Mouse (Mus musculus) embryo, embryonic 9.5 days (tissue): ENCODE measurements around the gene Mpst.
A peak's percentile ranks its signal among the peaks of the same experiment; 100 is the strongest.

Source experiments
- DNase-seq: peaks from one replicate; pipeline ENCODE4 v3.0.0-alpha.2; 2017; ENCODE audit errors: extremely low spot score

The Mpst gene

DNA sequence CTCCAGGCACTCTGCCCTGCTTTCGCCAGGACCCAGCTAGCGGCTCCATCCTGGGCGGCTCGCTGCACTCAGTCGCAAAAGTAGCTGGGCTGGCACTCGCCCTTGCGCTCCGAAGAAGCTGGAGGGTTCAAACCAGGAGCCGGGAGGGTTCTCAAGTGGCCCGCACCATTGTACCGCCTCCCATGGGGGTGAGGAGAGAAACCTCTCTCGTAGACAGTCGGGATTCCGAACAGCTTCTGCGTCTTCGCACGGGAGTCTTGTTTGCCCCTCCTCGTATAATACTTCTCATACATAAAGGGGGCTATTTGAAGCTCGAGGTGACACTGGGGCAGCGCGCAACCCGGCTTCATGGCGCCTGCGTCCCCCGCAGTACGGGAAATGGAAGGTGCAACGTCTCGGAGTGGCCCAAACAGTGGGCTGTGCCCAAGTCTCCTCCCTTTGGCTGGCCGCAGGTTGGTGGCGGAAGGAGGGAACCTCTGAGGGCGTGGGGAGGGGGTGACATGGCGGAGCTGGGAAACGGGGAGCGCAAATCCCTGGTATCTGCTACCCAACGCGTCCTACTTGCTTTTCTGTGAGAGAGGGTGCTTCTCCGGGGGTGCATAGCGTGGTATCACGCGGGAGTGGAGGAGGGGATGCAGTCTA is at the start of gene Mpst:
TSS of gene Mpst (plus strand) at position 124 of the 642 bp plus-strand sequence.
- DNase-seq = peak; percentile 92

DNA sequence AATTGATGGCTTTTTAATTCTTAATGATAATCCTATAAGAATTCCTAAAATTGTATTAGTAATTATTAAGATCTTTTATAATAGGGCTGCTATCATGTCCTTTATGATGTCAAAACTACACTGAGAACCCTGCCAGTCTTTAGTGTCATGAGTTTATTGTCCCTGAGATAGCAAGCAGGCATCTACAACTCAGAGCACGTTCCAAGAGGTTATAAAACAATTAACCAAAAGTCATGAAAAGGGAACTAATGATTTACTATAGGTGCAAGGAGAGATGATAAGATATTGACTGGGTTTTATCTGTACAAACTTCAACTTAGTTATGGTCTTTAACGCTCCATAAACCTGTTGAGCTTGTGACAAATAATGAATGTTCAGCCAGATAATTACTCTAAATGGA is 40.3 kb upstream of the Mpst start:
- no peak for DNase-seq

DNA sequence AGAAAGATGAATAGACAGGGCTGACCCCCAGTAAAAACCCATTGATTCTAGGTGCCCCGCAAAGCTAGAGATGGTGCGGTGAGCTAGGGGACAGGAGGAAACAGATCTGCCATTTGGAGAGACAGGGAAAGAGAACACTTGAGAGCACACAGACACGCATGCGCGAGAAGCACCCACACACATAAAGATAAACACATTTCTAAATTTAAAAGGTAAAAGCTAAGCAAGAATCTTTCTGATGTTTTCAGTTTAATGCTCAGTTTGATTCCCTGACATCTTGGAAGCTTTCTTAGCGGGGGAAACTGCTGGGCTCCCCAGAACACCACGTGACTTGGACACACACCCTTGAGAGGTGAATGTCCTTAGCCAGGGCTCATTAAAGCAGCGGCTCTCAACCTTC is 39.3 kb upstream of the Mpst start:
- no peak for DNase-seq

GRCm38 (mm10) chr15:78367811-78368210 is 38.4 kb upstream of the Mpst start:
- DNase-seq = no peak

DNA sequence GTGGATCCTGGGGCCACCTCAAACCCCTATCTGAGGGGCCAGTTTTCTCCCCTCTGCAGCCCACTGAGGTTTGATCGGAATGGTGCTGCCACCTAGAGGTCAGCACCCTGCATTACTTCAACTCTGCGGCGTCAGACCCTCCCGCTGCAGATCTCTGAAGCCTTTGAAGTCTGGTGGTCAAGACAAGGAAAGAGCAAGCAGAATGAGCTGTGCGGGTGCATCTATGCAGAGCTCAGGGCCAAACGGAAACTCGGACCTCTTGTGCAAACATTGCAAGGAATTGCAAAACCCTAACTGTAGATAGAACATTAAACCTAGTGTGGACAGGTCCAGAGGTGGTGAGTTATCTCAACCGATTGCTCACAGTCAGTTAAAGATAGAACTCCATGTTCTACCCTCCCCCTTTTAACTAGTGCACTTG is 37.3 kb upstream of the Mpst start:
- DNase-seq = peak; percentile 64

GRCm38 (mm10) chr15:78369641-78370040 is 36.6 kb upstream of the Mpst start:
- no peak for DNase-seq

GRCm38 (mm10) chr15:78372796-78373195 is 33.4 kb upstream of the Mpst start:
- no peak for DNase-seq

DNA sequence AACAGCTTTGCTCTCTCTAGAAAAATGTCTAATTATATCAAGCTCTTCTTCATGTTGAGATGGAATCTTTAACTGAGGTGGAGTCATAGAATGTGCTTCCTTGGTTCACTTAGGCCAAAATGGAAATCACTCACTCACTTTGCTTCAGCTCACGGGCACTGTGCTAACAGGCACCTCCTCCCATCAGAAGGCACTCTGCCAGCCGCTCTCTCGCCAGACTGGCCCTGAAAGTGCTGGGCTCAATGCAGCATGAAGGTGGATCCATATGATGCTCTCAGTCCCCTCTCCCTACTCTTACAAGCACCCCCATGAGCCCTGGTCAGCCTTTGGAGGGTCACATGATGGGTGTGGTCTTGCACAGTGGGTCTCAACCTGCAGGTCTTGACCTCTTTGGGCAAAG is 32.0 kb upstream of the Mpst start:
- DNase-seq = no peak

DNA sequence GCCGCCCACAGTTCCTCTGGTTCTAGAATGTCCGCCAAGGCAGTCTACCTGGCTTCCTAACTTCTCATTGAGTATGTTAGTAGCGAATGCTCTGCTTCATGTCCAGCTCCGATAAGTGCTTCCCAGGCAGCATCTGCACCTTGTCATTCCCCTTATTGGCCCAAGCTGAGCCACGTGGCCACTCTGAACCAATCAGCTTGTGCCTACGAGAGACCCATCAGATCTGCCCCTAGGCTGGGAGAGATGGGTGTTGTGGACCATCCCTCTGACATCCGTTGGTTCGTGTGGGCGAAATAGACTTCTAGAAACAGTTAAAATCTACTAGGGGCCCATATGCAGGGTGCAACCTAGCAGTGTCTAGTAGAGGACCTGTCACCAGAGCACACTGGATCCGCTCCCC is 28.4 kb upstream of the Mpst start:
- no peak for DNase-seq

- DNase-seq = no peak
These were observed 27.7 kb upstream of the Mpst start for GRCm38 (mm10) chr15:78378556-78378955.

GRCm38 (mm10) chr15:78380208-78380607 is 26.0 kb upstream of the Mpst start:
- DNase-seq = no peak

DNA sequence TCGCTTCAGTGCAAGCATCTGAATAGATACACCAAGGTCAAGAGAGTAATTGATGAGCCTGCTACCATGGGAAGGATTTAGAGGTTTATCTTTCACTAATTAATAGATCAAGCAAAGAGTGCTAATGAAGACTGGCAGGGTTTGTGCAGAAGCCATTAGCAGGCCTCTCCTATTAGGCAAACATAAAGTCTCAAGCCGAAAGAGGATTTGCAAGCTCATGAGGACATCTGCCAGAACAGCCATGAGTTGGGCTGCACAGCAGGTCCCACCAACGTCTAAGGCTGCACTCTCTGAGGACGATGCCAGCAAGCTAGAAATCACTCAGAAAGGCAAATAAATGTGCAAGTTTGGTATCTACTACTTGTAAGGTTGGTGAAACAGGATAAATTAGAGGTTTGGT is 25.5 kb upstream of the Mpst start:
- no peak for DNase-seq

DNA sequence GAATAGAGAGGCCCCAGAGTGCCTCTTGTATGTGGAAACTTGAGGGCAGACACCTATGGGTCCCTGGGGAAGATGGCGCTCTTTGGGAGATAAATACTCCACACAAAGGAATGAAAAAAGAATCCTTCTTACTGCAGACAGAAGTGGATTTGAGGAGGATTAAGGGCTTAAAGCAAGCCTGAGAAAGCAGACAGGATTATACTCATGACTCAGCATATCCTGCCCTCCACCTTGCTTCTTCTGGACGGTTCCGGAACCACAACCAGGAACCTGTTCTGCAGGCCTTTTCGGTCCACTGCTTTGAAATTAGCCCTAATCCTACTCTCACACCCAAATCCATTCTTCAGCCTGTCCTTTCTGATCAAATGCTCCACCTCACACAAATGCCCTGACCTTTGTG is 24.1 kb upstream of the Mpst start:
- no peak for DNase-seq

GRCm38 (mm10) chr15:78383450-78384219 is 22.6 kb upstream of the Mpst start:
- DNase-seq = no peak

DNA sequence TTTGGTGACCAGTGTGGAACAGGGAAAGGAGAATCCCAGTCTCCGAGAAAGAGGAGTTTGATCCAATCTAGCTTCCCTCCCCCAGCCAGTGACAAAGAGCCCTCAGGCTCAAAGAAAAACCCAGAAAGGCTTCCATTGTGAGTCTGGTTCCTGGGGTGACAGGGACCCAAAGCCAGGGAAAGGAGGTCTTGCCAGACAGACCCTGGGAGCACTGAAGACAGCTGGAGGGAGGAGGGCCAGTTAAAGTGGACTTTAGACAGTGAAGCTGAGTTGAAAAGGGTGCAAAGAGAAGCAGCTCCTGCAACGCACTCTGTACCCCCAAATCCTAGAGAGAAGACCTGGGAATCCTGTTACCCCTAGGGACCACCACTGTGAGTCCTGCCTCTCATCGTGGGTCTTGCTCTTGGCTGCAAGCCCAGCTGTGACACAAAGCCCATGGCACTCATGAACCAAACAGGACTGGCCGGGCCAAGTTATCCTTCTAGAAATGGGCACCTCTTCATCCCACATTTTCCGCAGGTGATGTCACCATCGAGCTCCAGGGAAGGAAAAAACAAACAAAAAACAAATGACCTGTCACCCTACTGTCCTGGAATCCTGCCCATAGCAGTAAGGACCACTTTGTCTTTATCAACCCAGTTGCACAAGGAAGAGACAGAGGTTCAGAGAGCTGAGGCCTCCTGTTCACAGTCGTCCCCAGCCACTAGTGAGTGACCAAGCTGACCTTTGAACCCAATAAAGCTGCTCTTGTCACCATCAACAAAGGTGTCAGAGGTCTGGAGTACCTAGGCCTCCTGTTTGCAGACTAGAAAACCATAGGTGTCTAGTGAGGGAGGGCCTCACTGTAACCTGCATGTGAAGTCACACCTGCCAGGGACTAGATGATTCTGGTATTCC is 21.7 kb upstream of the Mpst start:
- no peak for DNase-seq

- no peak for DNase-seq
These were observed 20.7 kb upstream of the Mpst start for GRCm38 (mm10) chr15:78385564-78385963.

DNA sequence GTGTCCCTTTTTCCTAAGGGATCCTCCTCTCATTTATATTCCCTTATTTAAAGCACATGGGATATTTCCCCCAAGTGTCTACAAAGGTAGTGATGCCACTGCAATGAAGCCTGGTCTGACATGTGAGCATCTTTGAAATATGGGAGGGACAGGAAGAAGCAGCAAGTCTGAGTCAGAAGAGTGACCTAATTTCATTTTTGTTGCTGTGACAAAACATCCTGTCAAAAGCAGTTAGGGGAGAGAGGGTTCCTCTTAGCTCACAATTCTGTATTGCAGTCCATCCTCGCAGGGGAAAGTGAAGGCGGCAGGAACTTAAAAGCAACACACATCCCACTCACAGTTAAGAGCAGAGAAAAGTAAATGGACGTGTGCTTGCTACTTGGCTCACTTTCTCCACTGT is 15.4 kb upstream of the Mpst start:
- no peak for DNase-seq

DNA sequence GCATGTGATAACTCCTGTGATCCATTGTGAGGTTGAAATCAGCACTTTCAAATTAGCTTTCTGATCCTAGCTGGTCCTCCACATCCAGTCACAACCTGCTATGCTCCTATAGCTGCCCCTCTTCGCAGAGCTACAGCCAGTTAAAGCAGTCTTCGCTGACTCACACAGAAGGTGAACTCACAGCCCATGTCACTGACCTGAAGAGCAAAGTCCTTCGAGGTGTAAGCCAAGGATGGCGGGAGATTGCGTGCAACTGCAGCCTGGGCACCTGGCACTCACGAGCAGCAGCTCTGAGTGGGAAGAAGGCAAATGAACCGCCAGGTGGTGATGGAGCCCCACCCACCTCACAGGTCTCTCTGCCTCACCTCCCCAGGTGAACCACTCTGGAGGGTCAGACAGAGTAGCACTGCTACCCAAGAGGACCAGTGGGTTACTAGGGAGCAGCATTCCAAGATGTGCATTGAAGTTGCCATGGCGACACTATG is 10.7 kb upstream of the Mpst start, which contains the start of gene Tex33:
TSS of gene Tex33 (minus strand) at position 435 of the 485 bp plus-strand sequence.
- DNase-seq = no peak

GRCm38 (mm10) chr15:78401345-78401744 is 4.9 kb upstream of the Mpst start:
- no peak for DNase-seq

DNA sequence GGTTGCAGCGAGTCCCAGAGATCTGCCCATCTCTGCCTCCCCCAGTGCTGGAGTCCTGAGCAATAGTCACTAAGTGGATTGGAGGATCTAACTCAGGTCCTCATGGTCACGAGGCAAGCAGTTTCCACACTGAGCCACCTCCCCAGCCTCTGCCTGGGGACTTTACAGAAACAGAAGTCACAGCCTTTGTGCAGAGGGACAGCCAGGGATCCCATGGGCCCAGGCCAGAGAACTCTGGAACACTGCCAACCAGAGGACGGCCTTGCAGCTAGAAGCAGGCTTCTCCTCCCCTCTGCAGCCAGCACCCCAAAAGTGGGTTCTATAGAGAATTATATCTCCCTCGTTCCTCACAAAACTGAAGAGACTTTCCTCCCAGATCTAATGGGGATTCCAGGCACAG is 4.3 kb upstream of the Mpst start:
- no peak for DNase-seq

- no peak for DNase-seq
These were observed 3.8 kb upstream of the Mpst start for GRCm38 (mm10) chr15:78402423-78402822.

GRCm38 (mm10) chr15:78403301-78403741 is 2.9 kb upstream of the Mpst start:
- no peak for DNase-seq
